Mouse (Mus musculus): Measurements from ENCODE around the gene Lyz1. TPM values are rescaled to one million over a fixed set of nuclear protein-coding genes. Genes with fewer than 3 reads are reported as not detected.

The Lyz1 gene
- total RNA-seq, 2 experiments from 2014 or later = 3.9 to 6.4 TPM

Other genes starting within 250 kb of the Lyz1 start
- gene Lrrc10, start 247.5 kb downstream of the Lyz1 start, total RNA-seq (2021) = under 1 TPM in 1 of 2 experiments, not detected in 1; 0.17 TPM
- gene Cct2, start 229.1 kb downstream of the Lyz1 start, total RNA-seq (2021) = 100 to 1,000 TPM in 1 of 2 experiments, 10 to 100 TPM in 1; 93.1 to 119 TPM
- gene Frs2, start 144.3 kb downstream of the Lyz1 start, total RNA-seq (2021) = 1 to 10 TPM; 7.6 to 8.9 TPM
- 10 to 100 TPM; 12.8 to 14.8 TPM for gene Yeats4, start 68.4 kb downstream of the Lyz1 start, total RNA-seq (2021)
- not detected for gene 9530003J23Rik, start 54.2 kb downstream of the Lyz1 start, total RNA-seq (2021)
- 10 to 100 TPM; 32.0 to 47.2 TPM for gene Lyz2, start 10.5 kb downstream of the Lyz1 start, total RNA-seq (2021)
- 10 to 100 TPM; 18.9 to 20.3 TPM for gene Cpsf6, start 87.1 kb upstream of the Lyz1 start, total RNA-seq (2021)